Mouse (Mus musculus): ENCODE data around the gene Krt7.

The Krt7 gene

GRCm38 (mm10) chr15:101436611-101437010, 25.8 kb downstream of the Krt7 start:
- in situ Hi-C loops (cut with MboI; ENCODE audit: unreplicated experiment in 2 of 2), result no loop called here

DNA sequence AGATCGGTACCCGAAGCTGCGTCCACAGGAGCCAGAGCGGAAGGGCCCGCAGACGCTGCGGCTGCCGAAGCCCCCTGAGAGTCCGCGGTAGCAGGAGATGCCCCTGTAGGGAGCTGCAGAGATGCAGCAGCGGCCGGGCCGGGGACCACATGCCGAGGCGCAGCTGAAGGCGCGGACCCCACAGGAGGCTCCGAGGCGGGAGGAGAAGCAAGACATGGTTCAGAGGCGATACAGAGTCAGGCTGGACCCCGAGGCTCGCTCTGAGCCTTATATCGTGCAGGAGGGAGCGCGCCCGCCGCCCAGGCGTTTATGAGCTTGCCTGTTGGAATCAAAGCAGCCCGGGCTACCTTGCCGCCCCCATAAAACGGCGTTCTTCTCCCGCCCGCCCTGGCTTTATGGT, 27.7 kb downstream of the Krt7 start, which contains the start of gene Krt87:
Gene Krt87 (minus strand): TSS at position 250 of the 400 bp plus-strand sequence.
- in situ Hi-C loops (cut with MboI; ENCODE audit: unreplicated experiment in 2 of 2), result no loop called here

- in situ Hi-C loops (cut with MboI; ENCODE audit: unreplicated experiment in 2 of 2), result no loop called here
These were observed 30.0 kb downstream of the Krt7 start for GRCm38 (mm10) chr15:101440837-101441236.

- in situ Hi-C loops (cut with MboI; ENCODE audit: unreplicated experiment in 2 of 2), result no loop called here
These were observed 35.7 kb downstream of the Krt7 start for GRCm38 (mm10) chr15:101446572-101446971.

DNA sequence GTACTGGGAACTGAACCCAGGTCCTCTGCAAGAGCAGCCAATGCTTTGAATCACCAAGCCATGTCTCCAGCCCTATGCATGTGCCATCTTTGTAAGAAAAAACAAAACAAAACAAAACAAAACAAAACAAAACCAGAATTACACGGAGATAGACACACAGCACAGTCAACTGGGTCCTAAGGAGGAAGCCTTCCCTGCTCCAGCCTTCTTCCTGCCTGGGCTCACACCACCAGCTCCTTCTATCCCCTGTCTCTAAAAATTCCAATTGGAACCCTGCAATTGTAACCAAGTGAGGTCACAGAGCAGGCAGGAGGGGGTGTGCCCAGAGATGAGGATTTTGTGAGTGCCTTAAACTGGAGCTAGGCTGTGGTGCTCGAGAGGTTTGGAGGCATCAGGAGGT, 36.6 kb downstream of the Krt7 start, which contains the start of gene Krt88:
Gene Krt88 (plus strand): TSS at position 301 of the 400 bp plus-strand sequence.
- in situ Hi-C loops (cut with MboI; ENCODE audit: unreplicated experiment in 2 of 2), result no loop called here

DNA sequence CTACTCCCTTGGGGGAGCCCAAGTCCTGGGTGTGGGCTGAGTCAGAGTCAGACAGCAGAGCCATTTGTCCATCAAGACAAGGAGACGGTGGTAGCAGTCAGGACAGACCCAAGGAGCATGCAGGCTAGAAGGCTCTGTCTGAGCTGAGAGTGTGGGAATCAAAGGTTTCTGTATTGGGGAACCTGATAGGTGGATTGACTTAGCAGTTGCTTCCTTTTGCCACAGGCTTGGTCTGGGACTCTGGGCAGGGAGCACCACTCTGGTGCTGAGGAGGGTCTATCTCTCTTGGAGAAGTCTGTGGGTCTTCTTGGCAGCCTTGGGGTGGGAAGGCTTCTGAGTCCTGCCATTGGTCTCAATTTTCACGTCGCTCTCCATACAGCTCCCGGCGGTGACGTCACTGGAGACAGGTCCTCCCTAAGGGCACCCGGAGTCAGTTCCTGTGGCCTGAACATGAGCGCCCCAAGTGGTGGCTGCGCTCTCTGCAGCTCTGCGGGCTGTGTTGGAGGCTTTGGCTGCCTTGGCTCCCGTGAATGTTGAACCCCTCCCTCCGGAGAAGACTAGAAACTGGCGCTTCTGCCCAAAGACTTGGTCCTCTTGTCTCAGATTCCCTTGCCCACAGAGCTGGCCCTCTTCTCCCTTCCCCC, 42.4 kb downstream of the Krt7 start:
- in situ Hi-C loops (cut with MboI; ENCODE audit: unreplicated experiment in 2 of 2), result no loop called here

DNA sequence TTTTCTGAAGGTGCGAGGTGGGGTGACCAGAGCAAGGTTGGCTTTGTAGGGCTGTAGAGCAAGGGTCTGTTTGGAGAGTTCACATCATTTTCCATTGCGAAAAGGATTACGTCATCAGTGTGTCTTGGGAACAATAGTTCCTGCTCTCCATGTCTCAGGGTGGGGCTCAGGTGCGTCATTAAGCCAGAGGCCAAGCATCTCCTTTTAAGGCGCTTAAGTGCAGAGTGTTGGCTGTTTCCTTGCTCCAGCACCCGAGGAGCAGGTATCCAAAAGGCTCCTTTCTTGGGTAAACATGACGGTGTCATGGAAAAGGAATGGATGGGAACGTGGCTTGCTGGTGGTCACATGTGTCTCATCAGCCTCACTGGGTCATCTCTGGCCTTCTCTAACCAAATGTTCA, 43.9 kb downstream of the Krt7 start:
- in situ Hi-C loops (cut with MboI; ENCODE audit: unreplicated experiment in 2 of 2), result no loop called here

GRCm38 (mm10) chr15:101455292-101455691, 44.4 kb downstream of the Krt7 start:
- in situ Hi-C loops (cut with MboI; ENCODE audit: unreplicated experiment in 2 of 2), result no loop called here

DNA sequence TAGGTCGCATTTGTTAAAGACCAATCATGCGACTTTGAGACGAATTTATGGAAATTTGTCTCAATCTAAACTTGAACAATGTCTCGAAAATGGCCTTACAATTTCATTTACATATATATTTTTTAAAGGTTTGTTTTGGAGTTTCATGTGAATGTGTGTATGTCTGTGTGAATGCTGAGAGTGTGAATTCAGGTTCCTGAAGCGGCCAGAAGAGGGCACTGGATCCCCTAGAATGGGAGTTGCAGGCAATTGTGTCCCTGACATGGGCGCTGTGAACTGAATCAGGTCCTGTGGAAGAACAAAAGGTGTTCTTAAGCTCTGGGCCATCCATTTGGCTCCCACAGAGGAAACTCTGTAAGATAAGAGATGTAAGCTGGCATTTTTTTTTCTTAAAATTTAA, 45.0 kb downstream of the Krt7 start:
- in situ Hi-C loops (cut with MboI; ENCODE audit: unreplicated experiment in 2 of 2), result no loop called here

DNA sequence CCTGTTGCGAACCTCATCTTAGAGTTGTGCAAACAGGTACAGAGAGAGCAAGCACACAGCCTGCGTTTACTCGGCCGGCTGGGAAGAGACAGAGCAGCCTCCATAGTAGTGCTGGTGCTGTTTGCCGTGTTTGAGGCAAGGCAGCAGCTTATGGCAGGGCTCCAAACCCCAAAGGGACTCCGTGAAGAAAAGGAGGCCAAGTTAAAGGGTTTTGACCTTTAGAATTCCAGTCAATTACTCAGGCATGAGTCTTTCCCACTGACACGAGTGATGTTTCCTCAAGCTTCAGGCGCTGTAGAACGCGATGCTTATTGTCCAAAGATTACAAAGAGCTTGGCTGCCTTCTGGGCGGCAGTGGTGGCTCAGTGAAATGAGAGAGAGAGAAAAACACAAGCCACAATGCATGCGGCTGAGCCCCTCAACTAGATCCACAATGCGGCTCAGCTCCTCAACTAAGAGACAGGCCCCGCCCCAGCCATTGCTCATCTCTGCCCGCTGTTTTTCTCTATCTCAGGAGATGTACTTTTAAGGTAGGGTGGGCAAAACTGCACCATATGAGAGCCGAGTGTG, 47.6 kb downstream of the Krt7 start:
- in situ Hi-C loops (cut with MboI; ENCODE audit: unreplicated experiment in 2 of 2), result no loop called here

GRCm38 (mm10) chr15:101459283-101459682, 48.4 kb downstream of the Krt7 start:
- in situ Hi-C loops (cut with MboI; ENCODE audit: unreplicated experiment in 2 of 2), result no loop called here

DNA sequence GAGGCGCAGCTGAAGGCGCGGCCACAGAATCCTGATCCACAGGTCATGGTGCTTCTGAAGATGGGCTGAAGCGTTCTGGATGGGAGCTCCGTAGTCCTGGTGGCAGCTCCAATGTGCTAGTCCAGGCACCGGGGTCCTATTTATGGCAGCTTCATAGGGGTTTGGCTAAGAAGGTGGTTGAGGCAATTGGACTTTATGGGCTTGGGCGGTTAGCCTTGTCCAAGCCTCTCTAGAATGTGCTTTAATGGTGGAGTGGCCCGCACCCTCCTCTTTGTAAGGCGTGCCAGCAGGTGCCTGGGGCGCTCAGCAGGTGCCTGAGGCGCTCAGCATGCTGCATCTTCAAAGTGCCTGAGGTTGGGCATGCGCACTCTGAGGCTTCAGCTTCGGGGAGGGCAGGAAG, 52.8 kb downstream of the Krt7 start, which contains the start of gene Krt81:
Gene Krt81 (minus strand): TSS at position 101 of the 400 bp plus-strand sequence.
- in situ Hi-C loops (cut with MboI; ENCODE audit: unreplicated experiment in 2 of 2), result no loop called here

DNA sequence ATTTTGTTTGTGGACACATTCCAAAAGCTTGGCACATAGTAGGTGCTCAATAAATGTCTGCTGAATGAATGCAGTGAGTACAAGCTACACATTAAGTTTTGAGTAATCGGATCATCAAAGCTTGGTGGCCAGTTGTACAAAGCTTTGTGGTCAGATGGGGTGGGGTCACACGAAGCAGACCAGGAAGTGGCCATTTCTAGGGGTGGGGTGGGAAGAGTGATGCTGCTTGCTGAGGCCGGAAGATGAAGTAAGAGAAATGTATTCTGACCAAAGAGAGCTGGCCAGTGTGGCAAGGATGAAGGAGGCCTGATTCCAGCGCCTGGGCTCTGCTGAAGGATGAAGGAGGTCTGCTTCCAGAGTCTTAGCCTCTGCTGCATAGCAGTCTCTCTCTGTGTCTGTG, 58.2 kb downstream of the Krt7 start:
- in situ Hi-C loops (cut with MboI; ENCODE audit: unreplicated experiment in 2 of 2), result no loop called here

- in situ Hi-C loops (cut with MboI; ENCODE audit: unreplicated experiment in 2 of 2), result no loop called here
These were observed 62.2 kb downstream of the Krt7 start, which contains the start of gene Krt86 for GRCm38 (mm10) chr15:101472952-101473528. Krt86 (plus strand) TSS chr15:101473478.

DNA sequence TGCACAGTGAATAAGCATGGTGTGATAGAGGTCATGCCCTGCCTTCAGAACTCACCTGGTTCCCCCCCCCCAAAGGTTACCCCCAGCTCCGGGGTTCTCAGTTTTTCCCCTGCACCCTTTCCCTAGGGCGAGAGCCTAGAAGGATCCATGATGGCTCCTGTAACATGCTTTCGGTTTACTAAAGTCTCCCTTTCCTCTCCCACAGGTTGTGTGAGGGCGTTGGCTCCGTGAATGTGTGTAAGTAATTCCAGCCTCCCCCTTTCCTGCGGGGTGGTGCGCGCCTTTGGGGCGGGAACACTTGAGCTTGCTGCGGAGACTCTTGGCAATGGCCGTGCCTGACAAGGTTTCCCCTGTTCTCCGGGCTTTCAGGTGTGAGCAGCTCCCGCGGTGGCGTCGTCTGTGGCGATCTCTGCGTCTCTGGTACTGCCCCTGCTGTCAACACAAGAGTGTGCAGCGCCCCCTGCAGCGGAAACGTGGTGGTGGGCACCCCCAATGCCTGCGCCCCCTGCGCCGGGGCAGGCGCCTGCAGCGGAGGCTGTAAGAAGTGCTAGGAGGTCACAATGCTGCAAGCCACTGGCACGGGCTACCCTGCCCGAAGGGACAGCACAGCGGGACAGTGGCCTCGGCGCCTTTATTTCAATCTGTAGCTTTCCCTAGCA, 68.3 kb downstream of the Krt7 start:
- in situ Hi-C loops (cut with MboI; ENCODE audit: unreplicated experiment in 2 of 2), result no loop called here

GRCm38 (mm10) chr15:101479666-101480060, 68.8 kb downstream of the Krt7 start:
- in situ Hi-C loops (cut with MboI; ENCODE audit: unreplicated experiment in 2 of 2), result no loop called here
